Mouse (Mus musculus): ENCODE measurements around the gene Polr3c. TPM values are rescaled to one million over a fixed set of nuclear protein-coding genes. Genes with fewer than 3 reads are reported as not detected.

The Polr3c gene
- 28.3 TPM for polyA plus RNA-seq (2014; fragmentation: Illumina TruSeq; extraction: RNeasy Lipid Tissue Mini Kit (QIAGEN cat#74804); ENCODE audit: low replicate concordance)

GRCm38 (mm10) chr3:96727343-96727827, at the start of gene Polr3c, which contains the start of gene Rnf115:
Gene Polr3c (minus strand): TSS chr3:96727628.
Gene Rnf115 (plus strand): TSS chr3:96727664.

GRCm38 (mm10) chr3:96707903-96708683, 19.3 kb downstream of the Polr3c start, which contains the start of gene Nudt17:
Gene Nudt17 (minus strand): TSS chr3:96708562.

GRCm38 (mm10) chr3:96696198-96696765, 31.1 kb downstream of the Polr3c start, which contains the start of gene Pias3:
Gene Pias3 (plus strand): TSS chr3:96696384.

GRCm38 (mm10) chr3:96669727-96670468, 57.5 kb downstream of the Polr3c start, which contains the start of gene Ankrd35:
Gene Ankrd35 (plus strand): TSS chr3:96670131.

Other genes starting within 250 kb of the Polr3c start
- not detected for gene Hfe2, start 202.5 kb downstream of the Polr3c start, polyA plus RNA-seq (2014; fragmentation: Illumina TruSeq; extraction: RNeasy Lipid Tissue Mini Kit (QIAGEN cat#74804); ENCODE audit: low replicate concordance)
- 165 TPM for gene Txnip, start 169.7 kb downstream of the Polr3c start, polyA plus RNA-seq (2014; fragmentation: Illumina TruSeq; extraction: RNeasy Lipid Tissue Mini Kit (QIAGEN cat#74804); ENCODE audit: low replicate concordance)
- gene Gm16253, start 150.6 kb downstream of the Polr3c start, polyA plus RNA-seq (2014; fragmentation: Illumina TruSeq; extraction: RNeasy Lipid Tissue Mini Kit (QIAGEN cat#74804); ENCODE audit: low replicate concordance), result not detected
- gene Polr3gl, start 133.4 kb downstream of the Polr3c start, polyA plus RNA-seq (2014; fragmentation: Illumina TruSeq; extraction: RNeasy Lipid Tissue Mini Kit (QIAGEN cat#74804); ENCODE audit: low replicate concordance), result 36.4 TPM
- gene Ankrd34a, start 131.0 kb downstream of the Polr3c start, polyA plus RNA-seq (2014; fragmentation: Illumina TruSeq; extraction: RNeasy Lipid Tissue Mini Kit (QIAGEN cat#74804); ENCODE audit: low replicate concordance), result not detected
- gene Lix1l, start 126.5 kb downstream of the Polr3c start, polyA plus RNA-seq (2014; fragmentation: Illumina TruSeq; extraction: RNeasy Lipid Tissue Mini Kit (QIAGEN cat#74804); ENCODE audit: low replicate concordance), result 6.1 TPM
- 26.9 TPM for gene Rbm8a, start 97.7 kb downstream of the Polr3c start, polyA plus RNA-seq (2014; fragmentation: Illumina TruSeq; extraction: RNeasy Lipid Tissue Mini Kit (QIAGEN cat#74804); ENCODE audit: low replicate concordance)
- gene Pex11b, start 92.3 kb downstream of the Polr3c start, polyA plus RNA-seq (2014; fragmentation: Illumina TruSeq; extraction: RNeasy Lipid Tissue Mini Kit (QIAGEN cat#74804); ENCODE audit: low replicate concordance), result 12.0 TPM
- gene Gm42957, start 92.2 kb downstream of the Polr3c start, polyA plus RNA-seq (2014; fragmentation: Illumina TruSeq; extraction: RNeasy Lipid Tissue Mini Kit (QIAGEN cat#74804); ENCODE audit: low replicate concordance), result not detected
- 0.15 TPM for gene Itga10, start 82.0 kb downstream of the Polr3c start, polyA plus RNA-seq (2014; fragmentation: Illumina TruSeq; extraction: RNeasy Lipid Tissue Mini Kit (QIAGEN cat#74804); ENCODE audit: low replicate concordance)
- gene Ankrd35, start 57.5 kb downstream of the Polr3c start, polyA plus RNA-seq (2014; fragmentation: Illumina TruSeq; extraction: RNeasy Lipid Tissue Mini Kit (QIAGEN cat#74804); ENCODE audit: low replicate concordance), result 0.15 TPM
- 1.9 TPM for gene Pias3, start 31.2 kb downstream of the Polr3c start, polyA plus RNA-seq (2014; fragmentation: Illumina TruSeq; extraction: RNeasy Lipid Tissue Mini Kit (QIAGEN cat#74804); ENCODE audit: low replicate concordance)
- gene Nudt17, start 19.1 kb downstream of the Polr3c start, polyA plus RNA-seq (2014; fragmentation: Illumina TruSeq; extraction: RNeasy Lipid Tissue Mini Kit (QIAGEN cat#74804); ENCODE audit: low replicate concordance), result not detected
- gene Rnf115, start within 50 bp of the Polr3c start, polyA plus RNA-seq (2014; fragmentation: Illumina TruSeq; extraction: RNeasy Lipid Tissue Mini Kit (QIAGEN cat#74804); ENCODE audit: low replicate concordance), result 191 TPM
- 116 TPM for gene Pdzk1, start 101.7 kb upstream of the Polr3c start, polyA plus RNA-seq (2014; fragmentation: Illumina TruSeq; extraction: RNeasy Lipid Tissue Mini Kit (QIAGEN cat#74804); ENCODE audit: low replicate concordance)
- gene Cd160, start 101.7 kb upstream of the Polr3c start, polyA plus RNA-seq (2014; fragmentation: Illumina TruSeq; extraction: RNeasy Lipid Tissue Mini Kit (QIAGEN cat#74804); ENCODE audit: low replicate concordance), result 3.3 TPM
- 0.11 TPM for gene Gja5, start 177.1 kb upstream of the Polr3c start, polyA plus RNA-seq (2014; fragmentation: Illumina TruSeq; extraction: RNeasy Lipid Tissue Mini Kit (QIAGEN cat#74804); ENCODE audit: low replicate concordance)
- gene Gpr89, start 177.7 kb upstream of the Polr3c start, polyA plus RNA-seq (2014; fragmentation: Illumina TruSeq; extraction: RNeasy Lipid Tissue Mini Kit (QIAGEN cat#74804); ENCODE audit: low replicate concordance), result 40.9 TPM
- not detected for gene Gja8, start 198.4 kb upstream of the Polr3c start, polyA plus RNA-seq (2014; fragmentation: Illumina TruSeq; extraction: RNeasy Lipid Tissue Mini Kit (QIAGEN cat#74804); ENCODE audit: low replicate concordance)